Mouse (Mus musculus) liver, postnatal 0 days (tissue): ENCODE measurements at regions not wholly inside any gene's neighbourhood (a gene's known extent, or its start where the extent isn't known, plus 50 kb on each side); places are given as distances from the start of the nearest gene placed in this dataset.

Experiments used
- CTCF ChIP-seq: sonication (generic); IDR thresholded peaks from 2 replicates; pipeline ENCODE4 v1.5.1; 2016; ENCODE audit warnings: antibody characterized with exemption, low read depth
- EP300 ChIP-seq: IDR thresholded peaks from 2 replicates; pipeline ENCODE4 v1.6.1; 2016; ENCODE audit warnings: antibody characterized with exemption, low read depth, mild to moderate bottlenecking

- TF ChIP-seq CTCF = no peak
- TF ChIP-seq EP300 = no peak
These were observed 308.5 kb downstream of the Gadd45g start for GRCm38 (mm10) chr13:52154844-52155587.
